29 mouse cellular contexts compared by ENCODE assay signal in the genomic region with DNA sequence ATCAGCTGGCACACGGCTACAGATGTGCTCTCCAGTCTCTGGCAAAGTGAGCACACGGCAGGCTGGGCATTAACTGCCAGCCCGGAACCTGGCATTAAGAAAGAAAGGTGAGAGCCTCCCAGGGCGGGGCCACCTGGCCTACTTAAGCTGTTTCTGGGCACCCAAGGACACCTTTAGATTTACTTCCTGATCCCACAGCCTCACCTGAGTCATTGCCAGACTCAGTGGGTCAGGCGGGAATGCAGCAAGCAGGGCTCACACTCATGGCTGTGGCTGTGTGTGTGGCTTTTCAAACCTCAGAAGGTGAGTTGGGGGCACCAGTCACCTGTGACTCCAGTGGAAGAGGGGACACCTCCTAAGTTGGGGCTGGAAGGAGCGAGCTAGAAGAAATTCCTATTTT. TPM values are rescaled to one million over a fixed set of nuclear protein-coding genes. Genes with fewer than 3 reads are reported as not detected.
"Had no signal": no experiment of that assay in that cellular context is flagged by ENCODE, and none has a peak within 500 bp of the region (broad histone marks: within the 10 kb centered on the region; RNA-seq: fewer than 3 reads in every experiment).

A gene (plus strand): TSS at position 186 of the 400 bp plus-strand sequence.

- H3K27me3 ChIP-seq: heart, embryonic 13.5 days; heart, embryonic 15.5 days; hindbrain, embryonic 12.5 days; kidney, embryonic 15.5 days; limb, embryonic 12.5 days; liver, embryonic 13.5 days; liver, embryonic 15.5 days had no signal

- H3K27ac ChIP-seq: gastrocnemius, adult 2 months; heart, adult 2 months; heart, embryonic 13.5 days; heart, embryonic 15.5 days; hindbrain, embryonic 10.5 days; hindbrain, embryonic 12.5 days; hindbrain, embryonic 14.5 days; kidney, embryonic 15.5 days; limb, embryonic 10.5 days; limb, embryonic 12.5 days; liver, embryonic 13.5 days; liver, embryonic 15.5 days had no signal

- H3K9ac ChIP-seq: forebrain, postnatal 0 days; heart, embryonic 13.5 days; heart, embryonic 15.5 days; hindbrain, embryonic 12.5 days; hindbrain, embryonic 14.5 days; kidney, embryonic 15.5 days; limb, embryonic 12.5 days; liver, embryonic 13.5 days; liver, embryonic 15.5 days had no signal

- H3K9me3 ChIP-seq: heart, embryonic 13.5 days; heart, embryonic 15.5 days; hindbrain, embryonic 12.5 days; kidney, embryonic 15.5 days; limb, embryonic 10.5 days; limb, embryonic 12.5 days; liver, embryonic 13.5 days; liver, embryonic 15.5 days had no signal

- H3K36me3 ChIP-seq: heart, embryonic 13.5 days; heart, embryonic 15.5 days; hindbrain, embryonic 10.5 days; hindbrain, embryonic 12.5 days; kidney, embryonic 15.5 days; limb, embryonic 10.5 days; limb, embryonic 12.5 days; liver, embryonic 13.5 days; liver, embryonic 15.5 days had no signal

- H3K4me3 ChIP-seq: gastrocnemius, adult 2 months; heart, adult 2 months; heart, embryonic 13.5 days; heart, embryonic 15.5 days; hindbrain, embryonic 10.5 days; hindbrain, embryonic 12.5 days; kidney, embryonic 15.5 days; limb, embryonic 10.5 days; limb, embryonic 12.5 days; liver, embryonic 13.5 days; liver, embryonic 15.5 days had no signal

- H3K4me2 ChIP-seq: heart, embryonic 11.5 days; heart, embryonic 13.5 days; heart, embryonic 15.5 days; hindbrain, embryonic 12.5 days; hindbrain, embryonic 14.5 days; kidney, embryonic 15.5 days; limb, embryonic 12.5 days; liver, embryonic 13.5 days; liver, embryonic 15.5 days had no signal

- DNase-seq: forebrain, postnatal 0 days; gastrocnemius, adult 2 months; gastrocnemius, postnatal 10 days; gastrocnemius, postnatal 25 days; heart, adult 2 months; heart, postnatal 14 days; heart, postnatal 36 days; kidney, adult 11 months; kidney, adult 2 months; kidney, adult 9 months; kidney, postnatal 10 days; kidney, postnatal 25 days; kidney, postnatal 4 days; layer of hippocampus, adult 9-11 months; layer of hippocampus, postnatal 36 days; liver; liver, embryonic 13.5 days had no signal

- ATAC-seq: forebrain, postnatal 0 days; hindbrain, embryonic 16.5 days; inflammation-experienced regulatory T-cells, adult 6 months had no signal

- H3K4me1 ChIP-seq: heart, embryonic 13.5 days; heart, embryonic 15.5 days; hindbrain, embryonic 10.5 days; hindbrain, embryonic 12.5 days; kidney, embryonic 15.5 days; limb, embryonic 10.5 days; limb, embryonic 12.5 days; liver, embryonic 13.5 days; liver, embryonic 15.5 days had no signal

RNA-seq across cellular contexts. Expression of the gene that starts here (rescaled TPM):
- polyA plus RNA-seq: heart, adult 2 months; heart, embryonic 11.5 days; heart, embryonic 13.5 days; heart, embryonic 15.5 days; liver, embryonic 13.5 days; liver, embryonic 15.5 days had no signal
